Mouse (Mus musculus) CH12.LX (cell line): ENCODE data around the gene Shank1.

Experiments
- CTCF ChIP-seq, 2 experiments: IDR thresholded peaks in 1 of 2; conservative IDR thresholded peaks in 1 of 2; 2 replicates each; pipeline ENCODE4 v1.5.1; 2011 to 2012; ENCODE audit warnings: low read depth in 2 of 2, low read length in 2 of 2, improper control_type of control experiment in 1 of 2, inconsistent platforms in 1 of 2, mild to moderate bottlenecking in 1 of 2, moderate library complexity in 1 of 2
- EP300 ChIP-seq: IDR thresholded peaks from 2 replicates; pipeline ENCODE4 v1.6.1; 2011; ENCODE audit warnings: low read length, improper control_type of control experiment
- HCFC1 ChIP-seq: IDR thresholded peaks from 2 replicates; pipeline ENCODE4 v1.6.1; 2012; ENCODE audit warnings: low read depth, mild to moderate bottlenecking, inconsistent platforms, low read length, improper control_type of control experiment
- NRF1 ChIP-seq: IDR thresholded peaks from 2 replicates; pipeline ENCODE4 v1.6.1; 2014; ENCODE audit warnings: low read depth, mild to moderate bottlenecking, inconsistent platforms, low read length, improper control_type of control experiment, moderate library complexity
- SMC3 ChIP-seq: IDR thresholded peaks from 2 replicates; pipeline ENCODE4 v1.6.1; 2011; ENCODE audit warnings: low read depth, low read length, improper control_type of control experiment
- ZMIZ1 ChIP-seq: IDR thresholded peaks from 2 replicates; pipeline ENCODE4 v1.6.1; 2012; ENCODE audit warnings: low read depth, mild to moderate bottlenecking, inconsistent platforms, low read length, improper control_type of control experiment

DNA sequence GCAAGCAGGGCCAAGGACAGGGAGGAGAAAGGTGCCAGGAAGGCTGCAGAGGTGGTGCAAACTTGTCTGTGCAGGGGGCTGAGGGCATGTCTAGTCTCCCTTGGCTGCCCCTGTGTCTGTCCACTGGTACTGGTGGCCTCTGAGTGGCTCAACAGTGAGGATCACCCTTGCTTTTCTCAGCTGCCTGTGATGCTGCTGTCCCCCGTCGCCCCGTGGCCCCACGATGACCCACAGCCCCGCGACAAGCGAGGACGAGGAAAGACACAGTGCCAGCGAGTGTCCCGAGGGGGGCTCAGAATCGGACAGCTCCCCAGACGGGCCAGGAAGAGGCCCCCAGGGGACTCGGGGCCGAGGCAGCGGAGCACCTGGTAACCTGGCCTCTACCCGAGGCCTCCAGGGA, 2.4 kb downstream of the Shank1 start:
- TF ChIP-seq CTCF (conservative IDR thresholded peaks at IDR 0.05 in 1 of 2, IDR thresholded peaks at IDR 0.05 in 1 of 2; ENCODE audit: low read depth in 2 of 2, low read length in 2 of 2) = no peak
- no peak for TF ChIP-seq HCFC1
- no peak for TF ChIP-seq SMC3
- no peak for TF ChIP-seq EP300
- TF ChIP-seq NRF1 = no peak
- no peak for TF ChIP-seq ZMIZ1
